Mouse (Mus musculus): Measurements from ENCODE around the gene Nemf. TPM values are rescaled to one million over a fixed set of nuclear protein-coding genes. Genes with fewer than 3 reads are reported as not detected.
A peak's percentile ranks its signal among the peaks of the same experiment; 100 is the strongest.

Gene Nemf
- total RNA-seq, 1 experiment: 47.9 TPM

GRCm38 (mm10) chr12:69292401-69292800 is 64.6 kb downstream of the Nemf start:
- TF ChIP-seq ZNF384 (IDR thresholded peaks at IDR 0.05; ENCODE audit: low read depth, low read length): no peak
- no peak for TF ChIP-seq HCFC1 (IDR thresholded peaks at IDR 0.05; ENCODE audit: borderline replicate concordance, insufficient read depth, low read length)
- TF ChIP-seq CHD2 (IDR thresholded peaks at IDR 0.05; ENCODE audit: low read depth, low read length): no peak
- TF ChIP-seq ZC3H11A (IDR thresholded peaks at IDR 0.05; ENCODE audit: borderline replicate concordance, low read depth, low read length): no peak
- TF ChIP-seq MAFK (IDR thresholded peaks at IDR 0.05; ENCODE audit: insufficient read depth, low read depth, low read length): no peak
- no peak overlapping the region for H3K9ac ChIP-seq (ENCODE audit: insufficient read depth, low read depth, low read length, poor library complexity, severe bottlenecking)

DNA sequence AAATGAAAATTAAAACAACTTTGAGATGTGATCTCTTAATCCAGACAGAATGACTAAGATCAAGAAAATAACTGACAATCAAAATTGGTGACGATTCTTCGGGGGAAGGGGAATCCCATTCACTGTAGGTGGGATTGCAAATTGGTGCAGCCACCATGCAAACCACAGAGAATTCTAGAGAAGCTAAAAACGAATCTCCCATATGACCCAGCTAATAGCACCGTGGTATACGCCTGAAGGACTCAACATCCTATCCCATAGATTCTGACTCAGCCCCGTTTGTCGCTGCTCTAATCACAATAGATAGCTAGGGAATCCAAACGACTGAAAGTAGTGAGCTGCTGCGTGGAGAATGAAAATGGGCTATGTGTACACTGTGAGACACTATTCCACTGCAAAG is 68.3 kb downstream of the Nemf start:
- Histone ChIP-seq H3K4me1 (ENCODE audit: control insufficient read depth in 2 of 2, insufficient read depth in 2 of 2, low read length in 2 of 2, poor library complexity in 1 of 2) (no peaks in the 10 kb centered on the region), H3K9me3 (ENCODE audit: control insufficient read depth, insufficient read depth, low read depth, low read length) (no peaks in the 10 kb centered on the region), H3K36me3 (ENCODE audit: control insufficient read depth, insufficient read depth, low read length, poor library complexity, severe bottlenecking) (no peaks in the 10 kb centered on the region), H3K27ac (ENCODE audit: insufficient read depth, low read depth, low read length, poor library complexity, severe bottlenecking) (no peak overlapping the region), H3K4me3 (ENCODE audit: insufficient read depth in 1 of 2, low read depth in 1 of 2, low read length in 2 of 2, poor library complexity in 1 of 2, severe bottlenecking in 1 of 2) (no peak overlapping the region), H3K9ac (ENCODE audit: insufficient read depth, low read depth, low read length, poor library complexity, severe bottlenecking) (no peak overlapping the region)
- DNase-seq (ENCODE audit: low read depth, low spot score): no peak
- in situ Hi-C loops (cut with MboI; ENCODE audit: low sequenced_read_pairs in 2 of 2, unreplicated experiment in 2 of 2): no loop called here
- no peak for TF ChIP-seq MAFK (IDR thresholded peaks at IDR 0.05; ENCODE audit: insufficient read depth, low read depth, low read length)
- no peak for TF ChIP-seq ZNF384 (IDR thresholded peaks at IDR 0.05; ENCODE audit: low read depth, low read length)
- TF ChIP-seq HCFC1 (IDR thresholded peaks at IDR 0.05; ENCODE audit: borderline replicate concordance, insufficient read depth, low read length): no peak
- TF ChIP-seq ZC3H11A (IDR thresholded peaks at IDR 0.05; ENCODE audit: borderline replicate concordance, low read depth, low read length): no peak
- TF ChIP-seq CHD2 (IDR thresholded peaks at IDR 0.05; ENCODE audit: low read depth, low read length): no peak

More at GRCm38 (mm10) chr12:69292401-69292800, 64.6 kb downstream of the Nemf start:
- in situ Hi-C loops (cut with MboI; ENCODE audit: low sequenced_read_pairs in 2 of 2, unreplicated experiment in 2 of 2): no loop called here
- no peak overlapping the region for H3K27ac ChIP-seq (ENCODE audit: insufficient read depth, low read depth, low read length, poor library complexity, severe bottlenecking)
- no peak for DNase-seq (ENCODE audit: low read depth, low spot score)
- no peaks in the 10 kb centered on the region for H3K4me1 ChIP-seq (ENCODE audit: control insufficient read depth in 2 of 2, insufficient read depth in 2 of 2, low read length in 2 of 2, poor library complexity in 1 of 2)
- no peaks in the 10 kb centered on the region for H3K9me3 ChIP-seq (ENCODE audit: control insufficient read depth, insufficient read depth, low read depth, low read length)
- no peak overlapping the region for H3K4me3 ChIP-seq (ENCODE audit: insufficient read depth in 1 of 2, low read depth in 1 of 2, low read length in 2 of 2, poor library complexity in 1 of 2, severe bottlenecking in 1 of 2)
- H3K36me3 ChIP-seq (ENCODE audit: control insufficient read depth, insufficient read depth, low read length, poor library complexity, severe bottlenecking): no peaks in the 10 kb centered on the region

DNA sequence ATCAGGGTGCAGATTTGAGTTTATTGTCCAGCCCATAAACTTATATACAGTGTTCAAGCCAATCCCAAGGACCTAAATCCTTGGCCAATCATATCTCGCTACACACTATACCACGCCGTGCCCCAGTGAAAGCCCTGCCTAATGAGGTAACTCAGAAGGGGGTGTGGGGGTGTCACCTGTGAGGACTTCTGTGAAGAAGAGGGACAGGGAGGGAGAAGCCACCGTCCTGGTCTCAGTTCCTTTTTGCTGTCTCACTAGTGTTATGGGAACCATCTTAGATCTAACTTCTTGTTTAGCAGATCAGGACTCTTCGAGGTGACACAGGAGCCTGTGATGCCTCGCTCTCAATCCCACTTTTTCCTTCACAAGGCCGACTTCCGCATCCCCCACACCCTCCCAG is 69.4 kb downstream of the Nemf start:
- in situ Hi-C loops (cut with MboI; ENCODE audit: low sequenced_read_pairs in 2 of 2, unreplicated experiment in 2 of 2): no loop called here
- H3K9ac ChIP-seq (ENCODE audit: insufficient read depth, low read depth, low read length, poor library complexity, severe bottlenecking): no peak overlapping the region
- H3K4me3 ChIP-seq (ENCODE audit: insufficient read depth in 1 of 2, low read depth in 1 of 2, low read length in 2 of 2, poor library complexity in 1 of 2, severe bottlenecking in 1 of 2): no peak overlapping the region
- no peaks in the 10 kb centered on the region for H3K36me3 ChIP-seq (ENCODE audit: control insufficient read depth, insufficient read depth, low read length, poor library complexity, severe bottlenecking)
- H3K27ac ChIP-seq (ENCODE audit: insufficient read depth, low read depth, low read length, poor library complexity, severe bottlenecking): no peak overlapping the region
- DNase-seq (ENCODE audit: low read depth, low spot score): no peak
- no peaks in the 10 kb centered on the region for H3K9me3 ChIP-seq (ENCODE audit: control insufficient read depth, insufficient read depth, low read depth, low read length)
- no peaks in the 10 kb centered on the region for H3K4me1 ChIP-seq (ENCODE audit: control insufficient read depth in 2 of 2, insufficient read depth in 2 of 2, low read length in 2 of 2, poor library complexity in 1 of 2)
- no peak for TF ChIP-seq ZNF384 (IDR thresholded peaks at IDR 0.05; ENCODE audit: low read depth, low read length)

DNA sequence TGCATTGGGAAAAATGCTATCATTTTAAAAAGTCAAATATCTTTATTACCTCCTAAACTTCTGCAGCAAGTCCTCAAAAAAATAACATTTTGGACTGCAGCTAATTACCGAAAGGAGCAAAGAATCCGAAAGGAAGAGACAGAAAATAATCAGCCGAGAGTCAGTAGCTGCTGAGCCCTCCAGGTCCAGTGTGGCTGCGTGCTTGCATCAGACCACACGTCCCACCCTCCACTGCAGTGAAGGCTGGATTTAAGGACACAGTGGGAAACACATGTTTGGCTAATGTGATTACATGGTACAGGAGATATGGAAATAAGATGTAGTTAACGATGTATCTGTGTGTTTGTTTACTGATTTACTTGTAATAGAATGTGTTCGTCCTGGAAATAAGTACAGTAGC is 73.8 kb downstream of the Nemf start:
- H3K27ac ChIP-seq (ENCODE audit: insufficient read depth, low read depth, low read length, poor library complexity, severe bottlenecking): no peak overlapping the region
- H3K4me1 ChIP-seq (ENCODE audit: control insufficient read depth in 2 of 2, insufficient read depth in 2 of 2, low read length in 2 of 2, poor library complexity in 1 of 2): no peaks in the 10 kb centered on the region
- TF ChIP-seq MAFK (IDR thresholded peaks at IDR 0.05; ENCODE audit: insufficient read depth, low read depth, low read length) (no peak), ZNF384 (IDR thresholded peaks at IDR 0.05; ENCODE audit: low read depth, low read length) (no peak)
- H3K4me3 ChIP-seq (ENCODE audit: insufficient read depth in 1 of 2, low read depth in 1 of 2, low read length in 2 of 2, poor library complexity in 1 of 2, severe bottlenecking in 1 of 2): no peak overlapping the region
- H3K9ac ChIP-seq (ENCODE audit: insufficient read depth, low read depth, low read length, poor library complexity, severe bottlenecking): no peak overlapping the region
- H3K36me3 ChIP-seq (ENCODE audit: control insufficient read depth, insufficient read depth, low read length, poor library complexity, severe bottlenecking): no peaks in the 10 kb centered on the region
- in situ Hi-C loops (cut with MboI; ENCODE audit: low sequenced_read_pairs in 2 of 2, unreplicated experiment in 2 of 2): no loop called here
- no peak for DNase-seq (ENCODE audit: low read depth, low spot score)
- no peaks in the 10 kb centered on the region for H3K9me3 ChIP-seq (ENCODE audit: control insufficient read depth, insufficient read depth, low read depth, low read length)

DNA sequence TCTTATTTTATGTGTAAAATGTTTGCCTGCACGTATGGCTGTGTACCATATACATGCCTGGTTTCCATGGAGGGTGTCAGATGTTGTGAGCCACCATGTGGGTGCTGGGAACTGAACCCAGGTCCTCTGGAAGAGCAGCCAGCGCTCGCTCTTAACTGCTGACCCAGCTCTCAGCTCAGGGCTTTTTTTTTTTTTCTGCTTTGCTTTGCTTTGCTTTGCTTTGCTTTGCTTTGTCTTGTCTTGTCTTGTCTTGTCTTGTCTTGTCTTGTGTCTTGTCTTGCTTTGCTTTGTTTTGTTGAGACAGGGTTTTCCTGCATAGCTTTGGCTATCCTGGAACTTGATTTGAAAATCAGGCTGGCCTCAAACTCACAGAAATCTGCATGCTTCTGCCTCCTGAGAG is 76.0 kb downstream of the Nemf start:
- TF ChIP-seq HCFC1 (IDR thresholded peaks at IDR 0.05; ENCODE audit: borderline replicate concordance, insufficient read depth, low read length) (no peak), CHD2 (IDR thresholded peaks at IDR 0.05; ENCODE audit: low read depth, low read length) (no peak), ZNF384 (IDR thresholded peaks at IDR 0.05; ENCODE audit: low read depth, low read length) (peak; percentile 94)
- DNase-seq (ENCODE audit: low read depth, low spot score): no peak
- no peak overlapping the region for H3K4me3 ChIP-seq (ENCODE audit: insufficient read depth in 1 of 2, low read depth in 1 of 2, low read length in 2 of 2, poor library complexity in 1 of 2, severe bottlenecking in 1 of 2)
- H3K4me1 ChIP-seq (ENCODE audit: control insufficient read depth in 2 of 2, insufficient read depth in 2 of 2, low read length in 2 of 2, poor library complexity in 1 of 2): no peaks in the 10 kb centered on the region
- H3K27ac ChIP-seq (ENCODE audit: insufficient read depth, low read depth, low read length, poor library complexity, severe bottlenecking): no peak overlapping the region
- H3K9me3 ChIP-seq (ENCODE audit: control insufficient read depth, insufficient read depth, low read depth, low read length): no peaks in the 10 kb centered on the region
- H3K9ac ChIP-seq (ENCODE audit: insufficient read depth, low read depth, low read length, poor library complexity, severe bottlenecking): no peak overlapping the region
- in situ Hi-C loops (cut with MboI; ENCODE audit: low sequenced_read_pairs in 2 of 2, unreplicated experiment in 2 of 2): no loop called here
- no peaks in the 10 kb centered on the region for H3K36me3 ChIP-seq (ENCODE audit: control insufficient read depth, insufficient read depth, low read length, poor library complexity, severe bottlenecking)

All from ES-E14 (cell line).